Mouse (Mus musculus) olfactory bulb, adult 2 months (tissue): ENCODE data around the gene Hip1.

Experiments used
- CTCF ChIP-seq: fragments of 200-500 bp; IDR thresholded peaks from 2 replicates; pipeline ENCODE4 v1.5.1; 2012; ENCODE audit warnings: low read depth, mild to moderate bottlenecking, low read length, moderate library complexity; ENCODE audit not compliant: insufficient read depth
- POLR2A ChIP-seq: fragments of 200-500 bp; IDR thresholded peaks from 2 replicates; pipeline ENCODE4 v1.6.1; 2012; ENCODE audit warnings: mild to moderate bottlenecking, low read depth, low read length, moderate library complexity; ENCODE audit not compliant: insufficient read depth

GRCm38 (mm10) chr5:135494183-135494910, 50.6 kb downstream of the Hip1 start:
- TF ChIP-seq POLR2A, result no peak
- no peak for TF ChIP-seq CTCF
